Mouse (Mus musculus) limb, embryonic 11.5 days (tissue): ENCODE results near the gene Lnx2. TPM values are rescaled to one million over a fixed set of nuclear protein-coding genes. Genes with fewer than 3 reads are reported as not detected.

Experiments
- ATAC-seq: fragments of 200-750 bp; cut with Nextera tagmentation; 2 replicates; pipeline ENCODE4 v1.8.0; 2017; ENCODE audit warnings: low read depth; ENCODE audit not compliant: insufficient number of reproducible peaks, low FRiP score, low TSS enrichment
- DNase-seq: peaks from one replicate; pipeline ENCODE4 v3.0.0-alpha.2; 2015; ENCODE audit warnings: low spot score
- H3K27ac ChIP-seq: fragments of 300-500 bp; sonication (generic); replicated peaks from 2 replicates; pipeline ENCODE4 v1.5.1; 2014; ENCODE audit warnings: low read depth, mild to moderate bottlenecking, low read length
- H3K27me3 ChIP-seq: fragments of 300-500 bp; sonication (generic); 2 replicates; pipeline ENCODE4 v1.6.1; 2014; ENCODE audit warnings: mild to moderate bottlenecking, low read length, mixed read lengths; ENCODE audit not compliant: control insufficient read depth, insufficient read depth
- H3K36me3 ChIP-seq: fragments of 300-500 bp; sonication (generic); 2 replicates; pipeline ENCODE4 v1.6.1; 2014; ENCODE audit warnings: mild to moderate bottlenecking, low read length, moderate library complexity, mixed read lengths; ENCODE audit not compliant: control insufficient read depth, insufficient read depth
- H3K4me1 ChIP-seq: fragments of 300-500 bp; sonication (generic); 2 replicates; pipeline ENCODE4 v1.6.1; 2014; ENCODE audit warnings: low read length, mixed read lengths; ENCODE audit not compliant: control insufficient read depth, insufficient read depth
- H3K4me2 ChIP-seq: fragments of 300-500 bp; sonication (generic); 2 replicates; pipeline ENCODE4 v1.6.1; 2014; ENCODE audit warnings: low read depth, mild to moderate bottlenecking, moderate library complexity; ENCODE audit not compliant: severe bottlenecking
- H3K4me3 ChIP-seq: fragments of 300-500 bp; sonication (generic); 2 replicates; pipeline ENCODE4 v1.5.1; 2014; ENCODE audit warnings: low read depth, low read length
- H3K9ac ChIP-seq: fragments of 300-500 bp; sonication (generic); 2 replicates; pipeline ENCODE4 v1.6.1; 2014; ENCODE audit warnings: mild to moderate bottlenecking, low read length
- H3K9me3 ChIP-seq: fragments of 300-500 bp; sonication (generic); 2 replicates; pipeline ENCODE4 v1.6.1; 2016; ENCODE audit warnings: low read length; ENCODE audit not compliant: control insufficient read depth
- WGBS: fragments of 180-500 bp; shearing (Covaris S2); extraction: QIAGEN DNeasy Blood & Tissue Kit; methylation state at CpG from one replicate; pipeline ENCODE4 v1.1.7; 2014; 5-methylcytosine and 5-hydroxymethylcytosine counted together
- polyA plus RNA-seq: library from polyadenylated mRNA; unstranded; fragments of >200 nt; fragmentation: Nextera tagmentation; extraction: Ambion mirVana; gene quantifications from 2 replicates; pipeline ENCODE4 v1.2.1, GENCODE M21; 2014

Gene Lnx2
- polyA plus RNA-seq, 1 experiment from 2014 or later: 12.3 TPM

GRCm38 (mm10) chr5:147051500-147052308 is 24.7 kb downstream of the Lnx2 start:
- DNase-seq: no peak
- ATAC-seq: no peak
- Histone ChIP-seq H3K9me3 (no peaks in the 10 kb centered on the region), H3K9ac (no peak overlapping the region), H3K27me3 (no peaks in the 10 kb centered on the region), H3K4me2 (no peak overlapping the region), H3K36me3 (no peaks in the 10 kb centered on the region), H3K4me3 (no peak overlapping the region), H3K4me1 (no peaks in the 10 kb centered on the region; the same call in 1 of the 2 replicates), H3K27ac (no peak overlapping the region)
- WGBS: 76% methylated on average over 29 of the region's 29 CpGs

GRCm38 (mm10) chr5:147050816-147051499 is 25.4 kb downstream of the Lnx2 start:
- H3K4me1 ChIP-seq: no peaks in the 10 kb centered on the region; the same call in 1 of the 2 replicates

GRCm38 (mm10) chr5:147049544-147050209 is 26.7 kb downstream of the Lnx2 start:
- no peaks in the 10 kb centered on the region for H3K27me3 ChIP-seq
- no peak overlapping the region for H3K9ac ChIP-seq
- ATAC-seq: no peak
- H3K36me3 ChIP-seq: no peaks in the 10 kb centered on the region
- no peaks in the 10 kb centered on the region; the same call in 1 of the 2 replicates for H3K4me1 ChIP-seq
- WGBS: 84% methylated on average over 19 of the region's 19 CpGs
- H3K9me3 ChIP-seq: no peaks in the 10 kb centered on the region
- no peak overlapping the region for H3K27ac ChIP-seq
- H3K4me2 ChIP-seq: no peak overlapping the region
- DNase-seq: no peak
- no peak overlapping the region for H3K4me3 ChIP-seq

More at GRCm38 (mm10) chr5:147050816-147051499, 25.4 kb downstream of the Lnx2 start:
- H3K4me3 ChIP-seq: no peak overlapping the region
- no peak overlapping the region for H3K4me2 ChIP-seq
- no peak overlapping the region for H3K27ac ChIP-seq
- WGBS: 72% methylated on average over 13 of the region's 13 CpGs
- ATAC-seq (no peak), DNase-seq (no peak)
- no peak overlapping the region for H3K9ac ChIP-seq
- no peaks in the 10 kb centered on the region for H3K27me3 ChIP-seq
- H3K36me3 ChIP-seq: no peaks in the 10 kb centered on the region
- no peaks in the 10 kb centered on the region for H3K9me3 ChIP-seq

- no peak for ATAC-seq
- DNase-seq: no peak
- Histone ChIP-seq H3K4me1 (no peaks in the 10 kb centered on the region), H3K4me3 (no peak overlapping the region), H3K36me3 (no peaks in the 10 kb centered on the region), H3K9me3 (no peaks in the 10 kb centered on the region), H3K27ac (no peak overlapping the region), H3K4me2 (no peak overlapping the region), H3K9ac (no peak overlapping the region), H3K27me3 (no peaks in the 10 kb centered on the region)
- 65% methylated on average over 11 of the region's 11 CpGs for WGBS
These were observed 30.5 kb downstream of the Lnx2 start for GRCm38 (mm10) chr5:147045929-147046328.

GRCm38 (mm10) chr5:147045311-147045710 is 31.1 kb downstream of the Lnx2 start:
- Histone ChIP-seq H3K4me2 (no peak overlapping the region), H3K27me3 (no peaks in the 10 kb centered on the region), H3K9me3 (no peaks in the 10 kb centered on the region), H3K36me3 (no peaks in the 10 kb centered on the region), H3K4me3 (no peak overlapping the region), H3K27ac (no peak overlapping the region), H3K4me1 (no peaks in the 10 kb centered on the region), H3K9ac (no peak overlapping the region)
- no peak for DNase-seq
- ATAC-seq: no peak
- WGBS: 80% methylated on average over 10 of the region's 11 CpGs

- Histone ChIP-seq H3K9ac (no peak overlapping the region), H3K4me2 (no peak overlapping the region), H3K27ac (no peak overlapping the region), H3K36me3 (no peaks in the 10 kb centered on the region), H3K27me3 (no peaks in the 10 kb centered on the region), H3K4me1 (no peaks in the 10 kb centered on the region), H3K4me3 (no peak overlapping the region), H3K9me3 (no peaks in the 10 kb centered on the region)
- WGBS: 58% methylated on average over 15 of the region's 15 CpGs
- no peak for DNase-seq
- ATAC-seq: no peak
These were observed 33.0 kb downstream of the Lnx2 start for GRCm38 (mm10) chr5:147043240-147043844.

GRCm38 (mm10) chr5:147041965-147042937 is 34.1 kb downstream of the Lnx2 start:
- no peak overlapping the region for H3K4me2 ChIP-seq
- no peak overlapping the region for H3K4me3 ChIP-seq
- H3K27me3 ChIP-seq: no peaks in the 10 kb centered on the region
- DNase-seq (no peak), ATAC-seq (no peak)
- H3K9ac ChIP-seq: no peak overlapping the region
- H3K9me3 ChIP-seq: no peaks in the 10 kb centered on the region
- H3K27ac ChIP-seq: no peak overlapping the region
- no peaks in the 10 kb centered on the region for H3K36me3 ChIP-seq
- H3K4me1 ChIP-seq: no peaks in the 10 kb centered on the region
- 76% methylated on average over 40 of the region's 40 CpGs for WGBS
